Mouse (Mus musculus) erythroid progenitor cell, adult 5-6 weeks (primary cell): ENCODE data around the gene Gmnn. TPM values are rescaled to one million over a fixed set of nuclear protein-coding genes. Genes with fewer than 3 reads are reported as not detected.
"Not testable (repeated sequence)": the region's sequence is repeated elsewhere in the genome, so short reads cannot be mapped to it uniquely, and the experiment has no call there.

ENCODE experiments used
- ATAC-seq: replicated peaks from 2 replicates; pipeline ENCODE4 v1.8.0; 2016; ENCODE audit warnings: moderate number of reproducible peaks, mild to moderate bottlenecking, moderate TSS enrichment, inconsistent platforms; ENCODE audit not compliant: poor library complexity, low FRiP score, severe bottlenecking
- total RNA-seq, 2 experiments: library from RNA; stranded (forward) in 1 of 2; stranded (reverse) in 1 of 2; fragments of 150-400 nt in 1 of 2; fragments of 186-747, 209-891 nt in 1 of 2; gene quantifications; 2 replicates each; pipeline versions ENCODE4 v1.2.3 to v1.2.4; 2015 to 2017; ENCODE audit warnings: low replicate concordance in 2 of 2

The Gmnn gene
- total RNA-seq, 2 experiments from 2014 or later = 180 to 289 TPM

DNA sequence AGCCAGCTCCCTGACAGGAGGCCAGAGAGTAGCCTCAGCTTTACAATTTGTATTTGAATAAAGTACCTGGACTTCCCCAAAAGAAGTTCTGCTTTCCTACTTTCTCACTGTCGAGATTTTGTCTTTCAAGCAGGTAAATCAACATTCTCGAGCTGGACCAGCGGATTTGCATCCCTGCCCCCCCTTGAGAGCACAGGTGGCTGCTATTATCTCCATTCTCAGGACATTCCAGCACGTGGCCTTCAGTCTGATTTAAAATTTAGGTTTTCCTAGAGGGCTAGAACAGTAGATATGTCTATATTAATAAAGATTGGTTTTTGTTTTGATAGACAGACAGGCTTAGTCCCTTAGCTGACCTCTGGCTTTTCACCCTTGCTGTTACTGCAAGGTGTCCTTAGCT lies 6.1 kb upstream of the Gmnn start:
- ATAC-seq = not testable (repeated sequence)

DNA sequence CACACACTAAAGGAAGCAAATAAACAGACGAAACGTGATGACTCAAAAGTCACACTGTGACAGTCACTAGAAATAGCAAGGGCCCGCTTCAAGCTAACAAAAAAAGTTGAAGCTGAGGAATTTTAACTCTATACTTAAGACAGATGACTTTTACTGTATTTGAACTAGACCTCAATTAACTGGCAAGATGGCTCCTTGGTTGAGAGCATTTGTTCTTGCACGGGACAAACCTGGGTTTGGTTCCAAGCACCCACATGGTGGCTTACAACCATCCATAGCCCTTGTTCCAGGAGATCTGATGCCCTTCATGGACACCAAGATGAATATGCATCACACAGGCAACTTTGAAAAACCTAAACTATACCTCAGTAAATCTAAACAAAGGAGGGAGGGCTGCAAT lies 531 bp upstream of the Gmnn start:
- no peak for ATAC-seq

GRCm38 (mm10) chr13:24761083-24761402 lies 680 bp downstream of the Gmnn start:
- no peak for ATAC-seq

DNA sequence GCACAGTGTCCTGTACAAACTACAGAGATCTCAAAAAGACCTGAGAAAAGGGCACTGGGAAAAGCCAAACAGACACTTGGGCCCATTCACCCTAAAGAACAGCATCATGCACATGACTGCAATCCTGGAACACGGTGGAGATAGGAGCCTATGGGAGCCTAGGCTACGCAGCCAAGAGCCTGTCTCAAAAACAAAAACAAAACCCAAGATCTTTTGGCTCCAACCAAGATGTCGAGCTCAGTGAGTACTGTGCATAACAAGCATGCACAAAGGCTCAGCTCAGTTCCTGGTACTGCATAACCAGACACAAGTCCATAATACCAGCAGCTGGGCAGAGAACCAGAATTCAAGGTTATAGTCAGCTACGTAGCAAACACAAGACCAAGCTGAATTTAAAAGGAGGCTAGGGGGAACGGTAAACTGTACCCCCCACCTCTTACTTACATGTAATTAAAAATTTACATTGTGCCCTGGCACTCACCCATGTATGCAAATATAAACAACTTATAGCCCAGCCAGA lies 1.3 kb downstream of the Gmnn start:
- ATAC-seq = no peak

DNA sequence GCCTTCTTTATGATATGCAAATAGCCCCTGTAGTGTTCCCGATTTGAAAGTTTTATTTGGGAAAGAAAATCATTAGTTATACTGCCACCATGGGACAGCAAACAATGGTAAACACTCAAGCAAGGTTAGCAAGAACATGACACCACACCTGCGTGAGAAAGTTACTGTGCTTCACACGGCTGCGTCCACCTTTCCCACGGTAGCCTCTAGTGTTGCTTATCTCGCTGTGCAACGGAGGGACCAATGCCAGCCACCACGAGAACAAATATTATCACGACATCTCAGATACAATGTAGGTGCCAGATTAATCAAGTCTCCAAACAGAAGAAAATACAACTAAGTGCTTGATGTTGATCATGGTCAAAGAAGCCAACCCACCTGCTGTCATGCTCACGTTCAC lies 2.3 kb downstream of the Gmnn start:
- ATAC-seq = no peak

- no peak for ATAC-seq
Measured at GRCm38 (mm10) chr13:24757820-24758564, 3.7 kb downstream of the Gmnn start.

DNA sequence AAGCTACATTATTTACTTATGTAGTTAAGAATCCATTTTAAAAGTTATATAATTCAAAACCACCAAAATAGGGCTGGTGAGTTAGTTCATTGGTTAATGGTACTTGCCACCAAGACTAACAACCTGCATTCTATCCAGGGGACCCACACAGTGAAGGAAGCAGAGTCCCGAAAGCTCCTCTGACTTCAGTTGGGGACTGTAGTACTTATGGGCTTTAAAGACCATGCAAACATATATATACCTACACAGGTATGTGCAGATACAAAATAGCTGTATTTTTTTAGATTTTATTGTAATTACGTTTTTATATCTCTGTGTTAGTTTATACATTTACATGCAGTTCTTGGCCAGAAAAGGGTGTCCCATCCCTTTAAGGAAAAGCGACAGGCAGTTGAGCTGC lies 5.0 kb downstream of the Gmnn start:
- ATAC-seq = no peak

DNA sequence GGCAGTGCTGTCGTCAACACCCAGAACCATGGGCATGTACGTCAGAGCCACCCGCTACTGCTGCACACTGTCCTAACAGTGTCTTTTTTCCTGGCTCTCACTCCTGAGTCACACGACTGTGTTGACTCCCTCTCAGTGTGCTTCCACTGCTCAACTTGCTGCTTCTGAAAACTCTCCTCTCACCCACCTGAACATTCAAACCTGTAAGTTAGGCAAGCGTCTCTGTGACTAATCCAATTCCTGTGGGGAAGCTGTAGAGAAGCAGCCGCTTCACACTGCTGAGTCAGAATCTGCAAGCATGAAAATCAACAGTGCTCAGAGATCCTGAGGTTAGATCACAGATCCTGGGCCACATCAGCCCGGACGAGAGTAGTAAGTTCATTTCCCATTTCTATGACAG lies 10.3 kb downstream of the Gmnn start:
- ATAC-seq = no peak

DNA sequence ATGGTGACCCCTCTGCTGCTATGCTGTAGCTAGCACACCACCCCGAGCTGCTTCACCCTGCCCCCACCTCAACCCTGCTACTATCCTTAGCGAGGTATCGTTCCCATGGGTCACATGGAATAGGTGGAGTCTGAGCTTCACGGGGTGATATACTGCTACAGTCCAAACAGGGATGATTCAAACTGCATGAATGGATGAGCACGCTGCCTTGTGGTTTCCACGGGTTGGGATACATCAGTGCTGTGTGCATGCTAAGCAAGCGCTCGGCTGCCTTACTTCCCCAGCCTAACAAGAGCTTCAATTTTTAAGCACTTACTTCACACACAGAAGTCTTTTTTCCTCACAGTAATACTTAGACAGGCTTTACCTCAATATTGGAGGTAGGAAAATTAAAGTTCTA lies 10.9 kb downstream of the Gmnn start:
- ATAC-seq = no peak

DNA sequence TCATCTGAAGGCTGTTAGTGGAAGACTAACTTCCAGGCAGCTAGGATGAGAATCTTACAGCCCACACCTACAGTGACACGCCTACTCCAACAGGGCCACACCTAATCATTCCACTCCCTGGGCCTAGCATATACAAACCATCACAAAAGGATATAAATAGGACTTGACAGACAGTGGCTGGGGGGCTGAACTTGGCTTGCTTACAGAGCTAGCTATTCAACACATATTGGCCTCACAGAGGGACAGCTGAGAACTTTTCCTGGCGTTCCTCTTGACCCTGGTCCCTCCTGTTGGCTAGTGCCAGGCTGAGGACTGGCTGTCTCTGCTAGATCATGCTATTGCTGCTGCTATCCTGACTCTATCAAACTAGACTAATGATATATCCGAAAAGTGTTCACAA lies 13.9 kb downstream of the Gmnn start:
- ATAC-seq = 0 out of 2 replicates have a peak, but pooled peaks have one; percentile 42

GRCm38 (mm10) chr13:24741028-24741427 lies 20.7 kb downstream of the Gmnn start, which contains the start of gene Armh2:
TSS of gene Armh2 (plus strand) at chr13:24741232.
- no peak for ATAC-seq

DNA sequence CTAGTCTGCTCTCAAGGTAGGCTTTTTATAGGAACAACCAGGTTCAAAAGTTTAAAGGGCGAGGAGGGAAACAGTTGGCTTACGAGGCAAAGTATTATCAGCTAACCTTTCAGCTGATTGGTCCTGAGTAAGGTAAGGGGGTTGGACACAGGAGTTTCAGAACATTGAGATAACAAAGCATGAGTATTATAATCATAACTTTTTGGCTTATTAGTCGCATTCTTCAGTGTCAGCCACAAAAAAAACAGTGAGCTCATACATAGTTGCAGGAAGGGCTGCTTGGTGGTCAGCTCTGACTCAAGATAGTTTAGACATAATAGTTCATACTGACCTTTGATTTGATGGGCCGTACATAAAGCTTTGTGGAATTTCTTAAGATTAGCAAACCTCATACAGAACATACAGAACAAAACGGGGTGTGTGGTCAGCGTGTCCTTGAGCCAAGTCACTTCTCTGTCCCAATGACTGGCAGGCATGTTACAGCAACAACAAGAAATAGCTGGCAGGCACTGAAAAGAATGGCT lies 26.1 kb downstream of the Gmnn start:
- ATAC-seq = no peak

DNA sequence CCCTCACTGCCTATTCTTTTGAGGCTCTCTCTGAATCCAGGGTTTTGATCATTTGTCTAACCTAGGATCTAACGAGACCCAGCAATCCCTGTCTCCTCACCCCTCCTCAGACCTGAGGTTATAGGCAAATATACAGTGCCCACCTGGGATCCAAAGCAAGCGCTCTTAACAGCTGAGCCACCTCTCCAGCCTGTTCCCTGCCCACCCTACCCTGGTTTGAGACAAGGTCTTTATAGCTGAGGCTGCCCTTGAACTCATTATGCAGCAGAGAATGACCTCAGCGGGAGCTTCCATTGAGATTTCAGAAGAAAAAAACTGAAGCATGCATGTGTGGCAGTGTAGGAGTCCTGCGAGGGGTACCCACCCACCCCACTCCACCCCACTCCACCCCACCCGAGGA lies 27.2 kb downstream of the Gmnn start:
- ATAC-seq = no peak

DNA sequence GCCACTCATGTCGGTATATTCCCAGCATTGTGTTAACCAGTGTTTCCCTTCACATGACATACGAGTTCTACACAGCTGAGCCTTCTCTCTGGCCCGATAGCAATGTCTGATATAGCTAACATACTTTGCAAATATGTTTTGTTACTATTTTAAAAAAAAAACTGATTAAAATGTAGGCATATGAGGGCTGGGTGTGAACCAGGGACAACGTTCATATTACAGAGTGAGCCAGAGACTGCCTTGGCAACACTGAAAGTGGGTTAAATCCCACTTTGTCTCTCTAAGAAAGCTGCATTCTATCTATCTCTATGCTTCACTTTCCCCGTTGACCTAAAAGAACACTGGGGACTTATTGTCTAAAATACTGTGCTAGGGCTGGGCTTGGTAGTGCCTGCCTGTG lies 32.6 kb downstream of the Gmnn start:
- ATAC-seq = no peak

DNA sequence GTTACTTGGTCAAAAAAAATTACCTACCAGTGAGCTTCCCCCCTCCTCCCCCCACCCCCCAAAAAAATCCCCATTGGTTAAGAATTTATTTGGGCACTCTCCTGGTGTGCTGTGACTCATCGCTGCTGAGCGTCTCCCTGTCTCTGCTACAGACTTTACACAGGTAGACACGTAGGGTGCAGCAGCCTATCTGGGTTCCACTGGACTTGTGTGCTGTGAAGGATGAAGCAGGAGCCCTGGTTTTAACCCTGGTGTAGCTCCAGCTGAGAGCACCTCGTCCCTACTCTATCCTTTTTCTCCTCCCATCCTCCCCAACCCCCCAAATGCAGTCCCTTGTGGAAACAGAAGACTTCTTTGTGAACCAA lies 37.3 kb downstream of the Gmnn start:
- no peak for ATAC-seq

DNA sequence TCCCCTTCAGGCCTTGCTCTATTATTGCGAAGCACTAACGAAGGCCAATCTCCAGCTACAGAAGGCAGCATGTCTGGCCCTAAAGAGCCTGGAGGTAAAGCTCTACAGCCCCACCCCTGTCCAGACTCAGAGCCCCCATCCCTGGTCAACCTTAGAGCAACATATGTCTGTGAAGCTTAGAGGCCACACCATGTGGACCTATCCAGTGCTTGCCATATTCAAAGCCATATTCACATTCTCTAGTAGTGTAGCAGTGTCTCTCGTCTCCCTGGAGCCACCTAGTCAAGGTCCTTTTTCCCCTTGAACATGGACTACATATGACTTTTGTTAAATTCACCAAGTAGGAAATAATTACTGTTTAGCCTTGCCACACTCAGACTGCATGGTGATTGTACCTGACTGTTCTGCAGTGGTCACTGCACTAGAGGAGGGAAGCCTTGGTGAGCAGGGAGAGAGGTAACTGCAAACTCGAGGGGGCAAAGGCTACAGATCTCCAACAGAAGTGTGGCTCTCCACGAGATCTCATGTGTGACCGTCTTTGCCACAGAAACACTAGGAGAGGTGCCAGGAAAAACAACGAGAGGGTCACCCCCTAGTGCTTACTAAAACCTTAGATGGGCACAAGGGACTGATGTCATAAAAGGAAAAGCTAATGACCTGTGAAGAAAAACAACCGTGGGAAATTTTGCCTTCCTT lies 37.9 kb downstream of the Gmnn start:
- ATAC-seq = no peak

DNA sequence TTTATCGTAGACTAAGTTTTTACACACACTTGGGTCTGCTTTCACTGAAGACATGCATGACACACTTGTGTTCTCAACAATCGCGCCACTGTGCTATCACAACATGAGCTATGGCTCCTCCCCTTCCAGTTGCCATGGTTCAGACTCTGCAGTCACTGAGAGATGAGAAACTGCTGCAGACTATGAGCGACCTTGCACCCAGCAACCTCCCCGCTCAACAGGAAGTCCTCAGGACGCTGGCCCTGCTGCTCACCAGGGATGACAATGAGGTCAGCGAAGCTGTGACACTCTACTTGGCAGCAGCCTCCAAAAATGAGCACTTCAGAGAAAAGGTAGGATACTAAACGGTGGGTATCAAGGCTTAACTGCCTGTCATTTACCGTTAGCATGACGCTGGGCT lies 40.2 kb downstream of the Gmnn start:
- no peak for ATAC-seq

DNA sequence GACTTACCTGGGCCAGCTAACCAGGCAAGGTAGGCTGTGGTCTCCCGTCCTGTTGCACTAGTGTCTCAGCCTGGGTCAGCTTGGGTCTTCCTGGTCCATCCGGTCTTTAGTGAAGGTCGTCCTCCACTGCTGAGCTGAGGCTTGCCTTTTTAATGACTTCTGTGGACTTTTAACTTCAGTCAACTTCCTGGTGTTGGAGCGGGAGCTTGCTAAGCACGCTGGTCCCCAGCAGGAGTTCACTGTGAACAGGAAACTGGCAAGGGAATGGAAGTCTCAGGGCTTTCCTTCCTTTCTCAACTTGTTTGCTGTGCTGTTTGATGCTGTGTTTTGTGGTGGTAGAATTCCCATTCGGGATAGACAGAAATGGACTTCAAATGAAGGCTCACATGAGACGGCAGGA lies 44.0 kb downstream of the Gmnn start:
- ATAC-seq = no peak

DNA sequence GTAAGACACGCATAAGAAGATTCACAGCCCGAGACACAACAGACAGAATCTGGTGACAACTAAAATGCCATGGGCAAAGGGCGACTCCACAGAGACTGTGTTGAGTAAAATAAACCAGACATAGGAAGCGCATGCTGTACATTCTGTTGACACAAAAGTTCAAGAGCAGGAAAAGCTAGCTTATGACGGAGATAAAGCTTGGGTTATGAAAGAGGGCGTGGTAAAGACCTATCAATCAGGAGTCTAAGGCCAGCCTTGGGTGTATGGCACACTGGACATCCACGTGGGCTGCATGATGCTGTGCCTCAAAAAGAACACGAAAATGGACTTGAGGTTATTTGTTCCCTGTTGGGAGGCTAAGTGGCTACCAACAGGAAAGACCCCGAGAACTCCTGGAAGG lies 45.3 kb downstream of the Gmnn start:
- ATAC-seq = no peak

GRCm38 (mm10) chr13:24715601-24716000 lies 46.1 kb downstream of the Gmnn start:
- no peak for ATAC-seq

- no peak for ATAC-seq
Measured at GRCm38 (mm10) chr13:24714360-24714885, 47.3 kb downstream of the Gmnn start.
